Mouse (Mus musculus): ENCODE data around the gene Gm8247. TPM values are rescaled to one million over a fixed set of nuclear protein-coding genes. Genes with fewer than 3 reads are reported as not detected.
"Not testable (repeated sequence)": the region's sequence is repeated elsewhere in the genome, so short reads cannot be mapped to it uniquely, and the experiment has no call there.

Gm8247 gene
- total RNA-seq (2018; cell fraction: chromatin; rRNA removed) = not detected
- not detected for total RNA-seq (2018; cell fraction: cytosol; rRNA removed)
- total RNA-seq (2018; cell fraction: nucleus; rRNA removed) = not detected
- not detected in 3 replicates for polyA plus RNA-seq (2018)

- H3K4me3 ChIP-seq (ENCODE audit: inconsistent target); H3K36me3 ChIP-seq (ENCODE audit: inconsistent target); H3K27ac ChIP-seq; H3K79me2 ChIP-seq (ENCODE audit: inconsistent target): not testable (repeated sequence)
- 90% methylated on average over 4 of the region's 4 CpGs for WGBS (ENCODE audit: missing documents)
These were observed at the start of gene Gm8247 for GRCm38 (mm10) chr14:44582853-44583252. Gene Gm8247 (plus strand): TSS chr14:44583153.

GRCm38 (mm10) chr14:44547961-44548360 is 35.0 kb upstream of the Gm8247 start:
- WGBS (ENCODE audit: missing documents) = no CpG with 5 or more reads among the region's 5 CpGs
- H3K4me3 ChIP-seq (ENCODE audit: inconsistent target); H3K27ac ChIP-seq; H3K36me3 ChIP-seq (ENCODE audit: inconsistent target); H3K79me2 ChIP-seq (ENCODE audit: inconsistent target): not testable (repeated sequence)

- H3K4me3 ChIP-seq (ENCODE audit: inconsistent target); H3K79me2 ChIP-seq (ENCODE audit: inconsistent target); H3K36me3 ChIP-seq (ENCODE audit: inconsistent target); H3K27ac ChIP-seq: not testable (repeated sequence)
- WGBS (ENCODE audit: missing documents) = 40% methylated on average over 1 of the region's 2 CpGs
These were observed 8.8 kb downstream of the Gm8247 start for GRCm38 (mm10) chr14:44591765-44592164.

- H3K79me2 ChIP-seq (ENCODE audit: inconsistent target); H3K36me3 ChIP-seq (ENCODE audit: inconsistent target); H3K4me3 ChIP-seq (ENCODE audit: inconsistent target); H3K27ac ChIP-seq: not testable (repeated sequence)
- WGBS (ENCODE audit: missing documents) = 78% methylated on average over 4 of the region's 4 CpGs
These were observed 44.8 kb downstream of the Gm8247 start, which contains the start of gene Gm5624 for GRCm38 (mm10) chr14:44627737-44628136. Gene Gm5624 (minus strand): TSS chr14:44627938.

Other genes with a start within 250 kb of the Gm8247 start
- not detected in 3 replicates for gene Gm5930, start 244.6 kb upstream of the Gm8247 start, polyA plus RNA-seq (2018)
- not detected in 3 replicates for gene Gm8229, start 217.8 kb upstream of the Gm8247 start, polyA plus RNA-seq (2018)
- not detected in 3 replicates for gene Gm3371, start 172.5 kb upstream of the Gm8247 start, polyA plus RNA-seq (2018)
- gene Gm8232, start 149.5 kb upstream of the Gm8247 start, polyA plus RNA-seq (2018) = not detected in 3 replicates
- not detected in 3 replicates for gene BC061237, start 90.7 kb upstream of the Gm8247 start, polyA plus RNA-seq (2018)
- gene Gm17093, start 64.9 kb upstream of the Gm8247 start, polyA plus RNA-seq (2018) = not detected in 3 replicates
- gene Gm5624, start 44.8 kb downstream of the Gm8247 start, polyA plus RNA-seq (2018) = not detected in 3 replicates
- not detected in 3 replicates for gene Gm8257, start 123.3 kb downstream of the Gm8247 start, polyA plus RNA-seq (2018)
- not detected in 3 replicates for gene Gm8267, start 167.2 kb downstream of the Gm8247 start, polyA plus RNA-seq (2018)